Mouse (Mus musculus) fibroblast of lung, adult 2 months (primary cell): ENCODE data around the gene Rab27a.

Experiments used
- DNase-seq: peaks from one replicate; pipeline ENCODE4 v3.0.0-alpha.2; 2011; ENCODE audit warnings: low read depth

The Rab27a gene

GRCm38 (mm10) chr9:73044146-73045079 is at the start of gene Rab27a:
Gene Rab27a (plus strand): TSS chr9:73044854.
- DNase-seq, result peak; percentile 36

GRCm38 (mm10) chr9:72996167-72996566 is 48.5 kb upstream of the Rab27a start:
- DNase-seq, result no peak

- DNase-seq, result no peak
Observed at GRCm38 (mm10) chr9:72996806-72997205, 47.8 kb upstream of the Rab27a start.

- DNase-seq, result no peak
Observed at GRCm38 (mm10) chr9:73000487-73000886, 44.2 kb upstream of the Rab27a start.

- DNase-seq, result no peak
Observed at GRCm38 (mm10) chr9:73001314-73002011, 43.2 kb upstream of the Rab27a start.

- DNase-seq, result no peak
Observed at GRCm38 (mm10) chr9:73002177-73002576, 42.5 kb upstream of the Rab27a start.

- DNase-seq, result no peak
Observed at GRCm38 (mm10) chr9:73004076-73004475, 40.6 kb upstream of the Rab27a start.

GRCm38 (mm10) chr9:73005106-73005505 is 39.5 kb upstream of the Rab27a start:
- DNase-seq, result no peak

GRCm38 (mm10) chr9:73006175-73006574 is 38.5 kb upstream of the Rab27a start:
- DNase-seq, result no peak

- no peak for DNase-seq
Observed at GRCm38 (mm10) chr9:73008384-73008783, 36.3 kb upstream of the Rab27a start.

- DNase-seq, result no peak
Observed at GRCm38 (mm10) chr9:73012629-73013028, 32.0 kb upstream of the Rab27a start.

- DNase-seq, result no peak
Observed at GRCm38 (mm10) chr9:73014724-73015123, 29.9 kb upstream of the Rab27a start.

- DNase-seq, result no peak
Observed at GRCm38 (mm10) chr9:73019841-73020240, 24.8 kb upstream of the Rab27a start.

GRCm38 (mm10) chr9:73020566-73021097 is 24.0 kb upstream of the Rab27a start:
- no peak for DNase-seq

GRCm38 (mm10) chr9:73025818-73026636 is 18.6 kb upstream of the Rab27a start:
- no peak for DNase-seq

GRCm38 (mm10) chr9:73030443-73030842 is 14.2 kb upstream of the Rab27a start:
- DNase-seq, result no peak

- DNase-seq, result no peak
Observed at GRCm38 (mm10) chr9:73031421-73031820, 13.2 kb upstream of the Rab27a start.

- DNase-seq, result no peak
Observed at GRCm38 (mm10) chr9:73033406-73033805, 11.2 kb upstream of the Rab27a start.

GRCm38 (mm10) chr9:73039222-73039945 is 5.3 kb upstream of the Rab27a start:
- peak; percentile 44 for DNase-seq

- DNase-seq, result no peak
Observed at GRCm38 (mm10) chr9:73040080-73040479, 4.6 kb upstream of the Rab27a start, which contains the start of gene Pigb. Gene Pigb (minus strand): TSS chr9:73040378.

GRCm38 (mm10) chr9:73045204-73045603 is 550 bp downstream of the Rab27a start:
- no peak for DNase-seq
